Mouse (Mus musculus): ENCODE results near the gene Parp14.
"Not testable (repeated sequence)": the region's sequence is repeated elsewhere in the genome, so short reads cannot be mapped to it uniquely, and the experiment has no call there.

Parp14 gene

GRCm38 (mm10) chr16:35871048-35871851, at the start of gene Parp14:
Gene Parp14, minus strand, starts transcription at chr16:35871544.
- peak; percentile 55 for DNase-seq (ENCODE audit: low spot score)

- DNase-seq (ENCODE audit: low spot score): no peak
Measured at GRCm38 (mm10) chr16:35918721-35919543, 47.6 kb upstream of the Parp14 start.

GRCm38 (mm10) chr16:35914301-35914700, 43.0 kb upstream of the Parp14 start:
- DNase-seq (ENCODE audit: low spot score): no peak

- no peak for DNase-seq (ENCODE audit: low spot score)
Measured at GRCm38 (mm10) chr16:35913526-35913925, 42.2 kb upstream of the Parp14 start.

GRCm38 (mm10) chr16:35911449-35911848, 40.1 kb upstream of the Parp14 start:
- no peak for DNase-seq (ENCODE audit: low spot score)

- DNase-seq (ENCODE audit: low spot score): no peak
Measured at GRCm38 (mm10) chr16:35907432-35908201, 36.3 kb upstream of the Parp14 start.

- no peak for DNase-seq (ENCODE audit: low spot score)
Measured at GRCm38 (mm10) chr16:35906887-35907286, 35.5 kb upstream of the Parp14 start.

- DNase-seq (ENCODE audit: low spot score): no peak
Measured at GRCm38 (mm10) chr16:35905819-35906485, 34.6 kb upstream of the Parp14 start.

- DNase-seq (ENCODE audit: low spot score): no peak
Measured at GRCm38 (mm10) chr16:35905355-35905754, 34.0 kb upstream of the Parp14 start.

GRCm38 (mm10) chr16:35904121-35904736, 32.9 kb upstream of the Parp14 start:
- DNase-seq (ENCODE audit: low spot score): no peak

GRCm38 (mm10) chr16:35903014-35903640, 31.8 kb upstream of the Parp14 start:
- no peak for DNase-seq (ENCODE audit: low spot score)

- no peak for DNase-seq (ENCODE audit: low spot score)
Measured at GRCm38 (mm10) chr16:35900541-35900940, 29.2 kb upstream of the Parp14 start.

- DNase-seq (ENCODE audit: low spot score): no peak
Measured at GRCm38 (mm10) chr16:35894997-35895396, 23.7 kb upstream of the Parp14 start.

GRCm38 (mm10) chr16:35891603-35892002, 20.3 kb upstream of the Parp14 start:
- DNase-seq (ENCODE audit: low spot score): not testable (repeated sequence)

GRCm38 (mm10) chr16:35890645-35891044, 19.3 kb upstream of the Parp14 start:
- DNase-seq (ENCODE audit: low spot score): no peak

GRCm38 (mm10) chr16:35888910-35889309, 17.6 kb upstream of the Parp14 start:
- no peak for DNase-seq (ENCODE audit: low spot score)

GRCm38 (mm10) chr16:35888174-35888573, 16.8 kb upstream of the Parp14 start:
- DNase-seq (ENCODE audit: low spot score): no peak

- peak; percentile 78 for DNase-seq (ENCODE audit: low spot score)
Measured at GRCm38 (mm10) chr16:35874416-35874815, 3.1 kb upstream of the Parp14 start.

- no peak for DNase-seq (ENCODE audit: low spot score)
Measured at GRCm38 (mm10) chr16:35872410-35873006, 1.2 kb upstream of the Parp14 start.

- DNase-seq (ENCODE audit: low spot score): no peak
Measured at GRCm38 (mm10) chr16:35871898-35872297, 554 bp upstream of the Parp14 start.
